Mouse (Mus musculus) myocyte (in vitro differentiated cells): ENCODE measurements around the gene Gal3st3.

Source experiments
- E2F4 ChIP-seq: IDR thresholded peaks from one replicate; pipeline ENCODE4 v1.6.1; 2011; ENCODE audit warnings: mild to moderate bottlenecking, control low read depth, moderate library complexity; ENCODE audit not compliant: insufficient read depth
- MAX ChIP-seq: IDR thresholded peaks from one replicate; pipeline ENCODE4 v1.6.1; 2011; ENCODE audit warnings: low read depth, mild to moderate bottlenecking, control low read depth
- MYOG ChIP-seq, 3 experiments: IDR thresholded peaks; one replicate each; pipeline ENCODE4 v1.6.1; 2011; ENCODE audit warnings: control low read depth in 2 of 3, low read depth in 2 of 3, mild to moderate bottlenecking in 2 of 3; ENCODE audit not compliant: insufficient read length in 2 of 3, control insufficient read depth in 1 of 3, insufficient read depth in 1 of 3
- POLR2A ChIP-seq: IDR thresholded peaks from one replicate; pipeline ENCODE4 v1.6.1; 2011; ENCODE audit warnings: low read depth, mild to moderate bottlenecking, control low read depth, moderate library complexity; ENCODE audit not compliant: insufficient read length
- POLR2AphosphoS2 ChIP-seq: IDR thresholded peaks from one replicate; pipeline ENCODE4 v1.6.1; 2011; ENCODE audit warnings: low read depth, control low read depth; ENCODE audit not compliant: insufficient read length

GRCm38 (mm10) chr19:5348064-5348463, 49.9 kb downstream of the Gal3st3 start:
- no peak for TF ChIP-seq MAX
- no peak for TF ChIP-seq POLR2A
- peak in 1 of 3 experiments; percentile 52 for TF ChIP-seq MYOG (IDR thresholded peaks at IDR 0.05; ENCODE audit: control insufficient read depth in 1 of 3, insufficient read depth in 1 of 3, insufficient read length in 2 of 3, low read depth in 2 of 3)
- no peak for TF ChIP-seq E2F4
- no peak for TF ChIP-seq POLR2AphosphoS2
